Mouse (Mus musculus): ENCODE results near the gene Gm4737. TPM values are rescaled to one million over a fixed set of nuclear protein-coding genes. Genes with fewer than 3 reads are reported as not detected.

Gene Gm4737
- total RNA-seq, 1 experiment from 2014 or later, result 16.9 TPM

Other genes starting within 250 kb of the Gm4737 start
- gene Phldb2, start 201.5 kb downstream of the Gm4737 start, total RNA-seq (2017), result 0.87 and 1.8 TPM in 2 replicates
- 4.8 and 5.7 TPM in 2 replicates for gene Plcxd2, start 144.9 kb downstream of the Gm4737 start, total RNA-seq (2017)
- 6.5 and 12.0 TPM in 2 replicates for gene Cd96, start 34.8 kb downstream of the Gm4737 start, total RNA-seq (2017)

All from common myeloid progenitor, adult 5-6 weeks (primary cell).